Mouse (Mus musculus): ENCODE measurements around the gene Htr3a. TPM values are rescaled to one million over a fixed set of nuclear protein-coding genes. Genes with fewer than 3 reads are reported as not detected.

The Htr3a gene
- polyA plus RNA-seq (2014; fragmentation: Illumina TruSeq; extraction: RNeasy Lipid Tissue Mini Kit (QIAGEN cat#74804); ENCODE audit: low read depth, low replicate concordance): 4.1 TPM

GRCm38 (mm10) chr9:48910885-48911537 is at the start of gene Htr3a:
Gene Htr3a (minus strand): TSS chr9:48911099.

Other genes with a start within 250 kb of the Htr3a start
- 2.4 TPM for gene Zbtb16, start 74.9 kb downstream of the Htr3a start, polyA plus RNA-seq (2014; fragmentation: Illumina TruSeq; extraction: RNeasy Lipid Tissue Mini Kit (QIAGEN cat#74804); ENCODE audit: low read depth, low replicate concordance)
- gene Htr3b, start 53.9 kb upstream of the Htr3a start, polyA plus RNA-seq (2014; fragmentation: Illumina TruSeq; extraction: RNeasy Lipid Tissue Mini Kit (QIAGEN cat#74804); ENCODE audit: low read depth, low replicate concordance): 0.82 TPM
- 23.4 TPM for gene Usp28, start 74.3 kb upstream of the Htr3a start, polyA plus RNA-seq (2014; fragmentation: Illumina TruSeq; extraction: RNeasy Lipid Tissue Mini Kit (QIAGEN cat#74804); ENCODE audit: low read depth, low replicate concordance)
- 31.8 TPM for gene Zw10, start 144.5 kb upstream of the Htr3a start, polyA plus RNA-seq (2014; fragmentation: Illumina TruSeq; extraction: RNeasy Lipid Tissue Mini Kit (QIAGEN cat#74804); ENCODE audit: low read depth, low replicate concordance)
- gene Tmprss5, start 170.2 kb upstream of the Htr3a start, polyA plus RNA-seq (2014; fragmentation: Illumina TruSeq; extraction: RNeasy Lipid Tissue Mini Kit (QIAGEN cat#74804); ENCODE audit: low read depth, low replicate concordance): not detected

Data from sigmoid colon, adult 10 weeks (tissue).